Mouse (Mus musculus) intestine, embryonic 16.5 days (tissue): ENCODE measurements at regions not wholly inside any gene's neighbourhood (a gene's known extent, or its start where the extent isn't known, plus 50 kb on each side); places are given as distances from the start of the nearest gene placed in this dataset.

ENCODE experiments used
- ATAC-seq: fragments of 200-750 bp; cut with Nextera tagmentation; 2 replicates; pipeline ENCODE4 v1.8.0; 2017; ENCODE audit warnings: moderate TSS enrichment, moderate library complexity
- H3K27ac ChIP-seq: fragments of 300-500 bp; sonication (generic); 2 replicates; pipeline ENCODE4 v1.5.1; 2014; ENCODE audit warnings: mild to moderate bottlenecking, low read length
- H3K27me3 ChIP-seq: fragments of 300-500 bp; sonication (generic); replicated peaks from 2 replicates; pipeline ENCODE4 v1.6.1; 2014; ENCODE audit warnings: low read length, control low read depth, mixed read lengths; ENCODE audit not compliant: control insufficient read depth, insufficient read depth
- H3K36me3 ChIP-seq: fragments of 300-500 bp; sonication (generic); 2 replicates; pipeline ENCODE4 v1.6.1; 2014; ENCODE audit warnings: low read length, control low read depth; ENCODE audit not compliant: control insufficient read depth, insufficient read depth
- H3K4me1 ChIP-seq: fragments of 300-500 bp; sonication (generic); 2 replicates; pipeline ENCODE4 v1.6.1; 2014; ENCODE audit warnings: low read length, control low read depth, mixed read lengths; ENCODE audit not compliant: control insufficient read depth, insufficient read depth
- H3K4me2 ChIP-seq: fragments of 300-500 bp; sonication (generic); 2 replicates; pipeline ENCODE4 v1.6.1; 2014; ENCODE audit warnings: low read depth, low read length, control low read depth
- H3K4me3 ChIP-seq: fragments of 300-500 bp; sonication (generic); 2 replicates; pipeline ENCODE4 v1.5.1; 2014; ENCODE audit warnings: mild to moderate bottlenecking, low read length
- H3K9ac ChIP-seq: fragments of 300-500 bp; sonication (generic); 2 replicates; pipeline ENCODE4 v1.6.1; 2014; ENCODE audit warnings: low read depth, low read length
- H3K9me3 ChIP-seq: fragments of 300-500 bp; sonication (generic); 2 replicates; pipeline ENCODE4 v1.6.1; 2016; ENCODE audit warnings: low read length, control low read depth; ENCODE audit not compliant: control insufficient read depth
- WGBS: fragments of 180-500 bp; shearing (Covaris S2); extraction: QIAGEN DNeasy Blood & Tissue Kit; methylation state at CpG from one replicate; pipeline ENCODE4 v1.1.7; 2014; 5-methylcytosine and 5-hydroxymethylcytosine counted together

- WGBS = 82% methylated on average over 4 of the region's 4 CpGs
Observed at GRCm38 (mm10) chr10:19078047-19078446, 62.6 kb upstream of the Tnfaip3 start.

GRCm38 (mm10) chr10:19068377-19068776 lies 52.9 kb upstream of the Tnfaip3 start:
- no peak overlapping the region for H3K9ac ChIP-seq
- no peaks in the 10 kb centered on the region for H3K27me3 ChIP-seq
- WGBS = 77% methylated on average over 5 of the region's 5 CpGs
- no peaks in the 10 kb centered on the region for H3K9me3 ChIP-seq
- H3K4me3 ChIP-seq = no peak overlapping the region
- no peaks in the 10 kb centered on the region for H3K36me3 ChIP-seq
- no peak overlapping the region for H3K27ac ChIP-seq
- no peak for ATAC-seq
- no peaks in the 10 kb centered on the region for H3K4me1 ChIP-seq
- no peak overlapping the region for H3K4me2 ChIP-seq

More at GRCm38 (mm10) chr10:19078047-19078446, 62.6 kb upstream of the Tnfaip3 start:
- ATAC-seq = no peak
- no peak overlapping the region for H3K4me3 ChIP-seq
- H3K4me2 ChIP-seq = no peak overlapping the region
- no peaks in the 10 kb centered on the region for H3K27me3 ChIP-seq
- no peaks in the 10 kb centered on the region for H3K36me3 ChIP-seq
- H3K4me1 ChIP-seq = no peaks in the 10 kb centered on the region
- H3K27ac ChIP-seq = no peak overlapping the region
- no peak overlapping the region for H3K9ac ChIP-seq
- no peaks in the 10 kb centered on the region for H3K9me3 ChIP-seq

- no peak overlapping the region for H3K9ac ChIP-seq
- H3K27ac ChIP-seq = no peak overlapping the region
- no peak overlapping the region for H3K4me3 ChIP-seq
- no peaks in the 10 kb centered on the region for H3K9me3 ChIP-seq
- WGBS = 83% methylated on average over 3 of the region's 3 CpGs
- no peak for ATAC-seq
- H3K27me3 ChIP-seq = no peaks in the 10 kb centered on the region
- H3K4me2 ChIP-seq = no peak overlapping the region
- H3K4me1 ChIP-seq = no peaks in the 10 kb centered on the region
- H3K36me3 ChIP-seq = no peaks in the 10 kb centered on the region
Observed at GRCm38 (mm10) chr10:19067623-19068022, 52.2 kb upstream of the Tnfaip3 start.

GRCm38 (mm10) chr10:19066821-19067350 lies 51.4 kb upstream of the Tnfaip3 start:
- no peak overlapping the region for H3K27ac ChIP-seq
- H3K9ac ChIP-seq = no peak overlapping the region
- no peak for ATAC-seq
- H3K4me1 ChIP-seq = no peaks in the 10 kb centered on the region
- no peaks in the 10 kb centered on the region for H3K27me3 ChIP-seq
- no peak overlapping the region for H3K4me3 ChIP-seq
- H3K36me3 ChIP-seq = no peaks in the 10 kb centered on the region
- no peak overlapping the region for H3K4me2 ChIP-seq
- H3K9me3 ChIP-seq = no peaks in the 10 kb centered on the region
- WGBS = 88% methylated on average over 5 of the region's 5 CpGs
